Mouse (Mus musculus) CH12.LX (cell line): Measurements from ENCODE around the gene 4921517D22Rik. TPM values are rescaled to one million over a fixed set of nuclear protein-coding genes. Genes with fewer than 3 reads are reported as not detected.

Source experiments
- DNase-seq: peaks from one replicate; pipeline ENCODE4 v3.0.0-alpha.2; 2013; ENCODE audit errors: extremely low read depth
- H3K27ac ChIP-seq: 2 replicates; pipeline ENCODE4 v1.5.1; 2012; ENCODE audit warnings: low read depth, mild to moderate bottlenecking, control low read depth, moderate library complexity; ENCODE audit not compliant: insufficient read depth
- H3K27me3 ChIP-seq: replicated peaks from 2 replicates; pipeline ENCODE3; 2012; ENCODE audit warnings: inconsistent platforms
- H3K36me3 ChIP-seq, 2 experiments: replicated peaks in 1 of 2; 2 replicates each; pipeline versions ENCODE3 to v1.6.1; 2012; ENCODE audit warnings: inconsistent platforms in 1 of 2, low read length in 1 of 2, mild to moderate bottlenecking in 1 of 2, mixed read lengths in 1 of 2, moderate library complexity in 1 of 2; ENCODE audit not compliant: control insufficient read depth in 1 of 2, insufficient read depth in 1 of 2
- H3K4me1 ChIP-seq, 2 experiments: 2 replicates each; pipeline ENCODE4 v1.6.1; 2012; ENCODE audit warnings: inconsistent platforms in 1 of 2, moderate library complexity in 1 of 2; ENCODE audit not compliant: insufficient read depth in 2 of 2, control insufficient read depth in 1 of 2
- H3K4me2 ChIP-seq: 2 replicates; pipeline ENCODE4 v1.6.1; 2012; ENCODE audit warnings: low read depth, mild to moderate bottlenecking, control low read depth; ENCODE audit not compliant: poor library complexity, insufficient read depth, severe bottlenecking
- H3K4me3 ChIP-seq, 3 experiments: fragments of 150-350 bp in 1 of 3; sonication (generic) in 1 of 3; replicated peaks in 1 of 3; 2 replicates each; pipeline versions ENCODE3 to v1.5.1; 2011 to 2012; ENCODE audit warnings: low read depth in 2 of 3, low read length in 2 of 3, mild to moderate bottlenecking in 2 of 3, moderate library complexity in 2 of 3, control low read depth in 1 of 3, improper control_type of control experiment in 1 of 3, inconsistent platforms in 1 of 3, mixed read lengths in 1 of 3; ENCODE audit not compliant: poor library complexity in 1 of 3
- H3K79me2 ChIP-seq: replicated peaks from 2 replicates; pipeline ENCODE4 v1.6.1; 2012; ENCODE audit warnings: mild to moderate bottlenecking, moderate library complexity; ENCODE audit not compliant: control insufficient read depth, poor library complexity, insufficient read depth, severe bottlenecking; ENCODE audit errors: extremely low read depth
- H3K9ac ChIP-seq: 2 replicates; pipeline ENCODE4 v1.6.1; 2012; ENCODE audit warnings: low read depth, mild to moderate bottlenecking, control low read depth, moderate library complexity; ENCODE audit not compliant: insufficient read depth
- H3K9me3 ChIP-seq: replicated peaks from 2 replicates; pipeline ENCODE3; 2012; ENCODE audit warnings: low read length, inconsistent platforms, mixed read lengths
- CHD2 ChIP-seq: IDR thresholded peaks from 2 replicates; pipeline ENCODE4 v1.6.1; 2011; ENCODE audit warnings: low read length, improper control_type of control experiment
- ETS1 ChIP-seq: conservative IDR thresholded peaks from 2 replicates; pipeline ENCODE4 v1.6.1; 2012; ENCODE audit warnings: low read depth, mild to moderate bottlenecking, inconsistent platforms, low read length, improper control_type of control experiment, moderate library complexity
- GABPA ChIP-seq: IDR thresholded peaks from 2 replicates; pipeline ENCODE4 v1.6.1; 2012; ENCODE audit warnings: low read depth, low read length, improper control_type of control experiment, inconsistent platforms; ENCODE audit not compliant: insufficient replicate concordance
- KAT2A ChIP-seq: IDR thresholded peaks from 2 replicates; pipeline ENCODE4 v1.6.1; 2012; ENCODE audit warnings: low read length, improper control_type of control experiment, inconsistent platforms; ENCODE audit not compliant: insufficient replicate concordance
- MAFK ChIP-seq: IDR thresholded peaks from 2 replicates; pipeline ENCODE4 v1.6.1; 2011; ENCODE audit warnings: low read length, improper control_type of control experiment; ENCODE audit not compliant: insufficient replicate concordance
- MAX ChIP-seq: IDR thresholded peaks from 2 replicates; pipeline ENCODE4 v1.6.1; 2011; ENCODE audit warnings: low read length, improper control_type of control experiment
- MXI1 ChIP-seq: IDR thresholded peaks from 2 replicates; pipeline ENCODE4 v1.6.1; 2011; ENCODE audit warnings: mild to moderate bottlenecking, low read depth, low read length, improper control_type of control experiment
- MYC ChIP-seq: IDR thresholded peaks from 2 replicates; pipeline ENCODE4 v1.6.1; 2011; ENCODE audit warnings: low read depth, mild to moderate bottlenecking, improper control_type of control experiment, low read length
- NRF1 ChIP-seq: IDR thresholded peaks from 2 replicates; pipeline ENCODE4 v1.6.1; 2014; ENCODE audit warnings: low read depth, mild to moderate bottlenecking, inconsistent platforms, low read length, improper control_type of control experiment, moderate library complexity
- POLR2AphosphoS2 ChIP-seq: IDR thresholded peaks from 2 replicates; pipeline ENCODE4 v1.6.1; 2011; ENCODE audit warnings: low read depth, low read length, improper control_type of control experiment
- RAD21 ChIP-seq: IDR thresholded peaks from 2 replicates; pipeline ENCODE4 v1.6.1; 2011; ENCODE audit warnings: low read depth, mild to moderate bottlenecking, low read length, improper control_type of control experiment, moderate library complexity
- SIN3A ChIP-seq: IDR thresholded peaks from 2 replicates; pipeline ENCODE4 v1.6.1; 2012; ENCODE audit warnings: low read length, improper control_type of control experiment, inconsistent platforms
- UBTF ChIP-seq: IDR thresholded peaks from 2 replicates; pipeline ENCODE4 v1.6.1; 2012; ENCODE audit warnings: low read depth, mild to moderate bottlenecking, inconsistent platforms, low read length, improper control_type of control experiment, moderate library complexity
- USF1 ChIP-seq: IDR thresholded peaks from 2 replicates; pipeline ENCODE4 v1.6.1; 2014; ENCODE audit warnings: low read depth, mild to moderate bottlenecking, inconsistent platforms, low read length, improper control_type of control experiment
- USF2 ChIP-seq: conservative IDR thresholded peaks from 2 replicates; pipeline ENCODE4 v1.6.1; 2011; ENCODE audit warnings: low read depth, low read length, improper control_type of control experiment
- ZKSCAN1 ChIP-seq: IDR thresholded peaks from 2 replicates; pipeline ENCODE4 v1.6.1; 2012; ENCODE audit warnings: low read depth, inconsistent platforms, low read length, improper control_type of control experiment, borderline replicate concordance
- dilution Hi-C: fragments of 300-500 bp; cut with MboI; formaldehyde crosslinking; loops from 2 replicates; pipeline ENCODE4 v1.14.3; 2020; ENCODE audit warnings: low sequenced_read_pairs; ENCODE audit not compliant: extremely low pct_unique_long_range_greater_than_20kb, extremely low pct_ligation_motif_present
- in situ Hi-C: fragments of 300-500 bp; cut with MboI; formaldehyde crosslinking; loops from 3 replicates; pipeline ENCODE4 v1.14.3; 2019; ENCODE audit warnings: low sequenced_read_pairs, low pct_ligation_motif_present, low pct_unique_long_range_greater_than_20kb, mixed read lengths
- polyA plus RNA-seq: library from polyadenylated mRNA; unstranded; fragments of >175 nt; gene quantifications from 2 replicates; pipeline ENCODE4 v1.2.1, GENCODE M21; 2012; ENCODE audit warnings: low read depth; ENCODE audit not compliant: insufficient read length
- total RNA-seq, 2 experiments: library from RNA; depleted of rRNA; stranded (reverse); fragments of 300-350 nt in 1 of 2; fragments of >200 nt in 1 of 2; gene quantifications; 2 replicates each; pipeline ENCODE4 v1.2.3; 2012 to 2014

Gene 4921517D22Rik
- total and polyA plus RNA-seq, 3 experiments: not detected

- peaks cover 20 to 71% of the 10 kb centered on the region in 2 experiments for H3K36me3 ChIP-seq
- H3K4me1 ChIP-seq: peaks cover 5 to 24% of the 10 kb centered on the region in 2 experiments
- no peaks in the 10 kb centered on the region for H3K79me2 ChIP-seq
- no peaks in the 10 kb centered on the region for H3K27me3 ChIP-seq
- dilution Hi-C loops: no loop called here
- in situ Hi-C loops: no loop called here
- no peak overlapping the region for H3K4me2 ChIP-seq
- no peak overlapping the region for H3K9ac ChIP-seq
- H3K27ac ChIP-seq: no peak overlapping the region
- TF ChIP-seq MYC: no peak
- no peak for TF ChIP-seq MAFK
- TF ChIP-seq MXI1: no peak
- TF ChIP-seq SIN3A: no peak
- TF ChIP-seq, all 38 proteins: peak for 0
- DNase-seq: no peak
- no peak overlapping the region for H3K4me3 ChIP-seq
- H3K9me3 ChIP-seq: no peaks in the 10 kb centered on the region
These were observed 29.8 kb downstream of the 4921517D22Rik start for GRCm38 (mm10) chr13:59663939-59664712.

- no peak overlapping the region for H3K27ac ChIP-seq
- peaks cover 2% of the 10 kb centered on the region for H3K9me3 ChIP-seq
- H3K27me3 ChIP-seq: no peaks in the 10 kb centered on the region
- in situ Hi-C loops (no loop called here), dilution Hi-C loops (no loop called here)
- no peak overlapping the region for H3K4me3 ChIP-seq
- H3K9ac ChIP-seq: no peak overlapping the region
- peaks cover 23 to 75% of the 10 kb centered on the region in 2 experiments for H3K36me3 ChIP-seq
- no peak overlapping the region for H3K4me2 ChIP-seq
- TF ChIP-seq RAD21 (no peak), ZKSCAN1 (no peak), NRF1 (no peak), POLR2AphosphoS2 (no peak), CHD2 (no peak), MAX (no peak), USF1 (no peak), USF2 (no peak), GABPA (no peak), UBTF (no peak), KAT2A (no peak), ETS1 (no peak)
- no peaks in the 10 kb centered on the region for H3K79me2 ChIP-seq
- H3K4me1 ChIP-seq: peaks cover 5 to 22% of the 10 kb centered on the region in 2 experiments
- DNase-seq: no peak
These were observed 31.9 kb downstream of the 4921517D22Rik start for GRCm38 (mm10) chr13:59661966-59662365.
